Mouse (Mus musculus) embryonic fibroblast, embryonic 13.5 days (primary cell): ENCODE results near the gene Chst11. TPM values are rescaled to one million over a fixed set of nuclear protein-coding genes. Genes with fewer than 3 reads are reported as not detected.

Experiments
- H3K27ac ChIP-seq: 2 replicates; pipeline ENCODE4 v1.5.1; 2012; ENCODE audit warnings: low read length, control low read depth, inconsistent platforms; ENCODE audit not compliant: insufficient read depth
- H3K4me1 ChIP-seq: 2 replicates; pipeline ENCODE4 v1.6.1; 2011; ENCODE audit warnings: low read length; ENCODE audit not compliant: control insufficient read depth, insufficient read depth
- H3K4me3 ChIP-seq: 2 replicates; pipeline ENCODE4 v1.5.1; 2011; ENCODE audit warnings: mild to moderate bottlenecking, control low read depth, low read length; ENCODE audit not compliant: insufficient read depth
- CTCF ChIP-seq: IDR thresholded peaks from 2 replicates; pipeline ENCODE4 v1.5.1; 2011; ENCODE audit warnings: mild to moderate bottlenecking, control low read depth, low read length, moderate library complexity, borderline replicate concordance; ENCODE audit not compliant: insufficient read depth
- POLR2A ChIP-seq: IDR thresholded peaks from 2 replicates; pipeline ENCODE4 v1.6.1; 2011; ENCODE audit warnings: low read depth, mild to moderate bottlenecking, control low read depth, low read length, moderate library complexity
- polyA plus RNA-seq: library from polyadenylated mRNA; stranded (reverse); fragments of >200 nt; gene quantifications from 2 replicates; pipeline ENCODE4 v1.2.4, GENCODE M21; 2011; ENCODE audit warnings: low read depth; ENCODE audit not compliant: missing spikeins, insufficient read length

Chst11 gene
- polyA plus RNA-seq, 1 experiment: 12.9 TPM

DNA sequence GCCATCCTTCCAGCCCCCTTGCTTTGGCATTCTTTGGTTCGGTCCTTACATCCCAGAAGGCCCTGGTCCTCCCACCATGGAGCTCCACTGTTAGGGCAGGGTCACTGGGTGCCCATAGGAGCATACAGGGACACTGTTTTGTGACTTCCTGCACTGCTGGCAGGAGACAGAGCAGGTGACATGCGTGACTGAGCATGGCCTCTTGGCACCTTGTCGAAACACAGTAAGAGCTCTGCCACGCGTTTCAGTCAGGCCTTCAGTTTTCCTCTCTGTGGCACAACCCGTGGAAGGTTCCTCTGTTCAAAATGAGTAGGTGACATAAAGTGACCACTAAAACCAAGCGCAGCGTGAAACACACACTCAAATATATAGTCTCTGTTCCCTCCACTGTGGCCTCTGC lies 83.2 kb downstream of the Chst11 start:
- H3K4me3 ChIP-seq: no peak overlapping the region
- TF ChIP-seq CTCF: no peak
- H3K27ac ChIP-seq: no peak overlapping the region
- peaks cover 3% of the 10 kb centered on the region; the same call in 1 of the 2 replicates for H3K4me1 ChIP-seq

DNA sequence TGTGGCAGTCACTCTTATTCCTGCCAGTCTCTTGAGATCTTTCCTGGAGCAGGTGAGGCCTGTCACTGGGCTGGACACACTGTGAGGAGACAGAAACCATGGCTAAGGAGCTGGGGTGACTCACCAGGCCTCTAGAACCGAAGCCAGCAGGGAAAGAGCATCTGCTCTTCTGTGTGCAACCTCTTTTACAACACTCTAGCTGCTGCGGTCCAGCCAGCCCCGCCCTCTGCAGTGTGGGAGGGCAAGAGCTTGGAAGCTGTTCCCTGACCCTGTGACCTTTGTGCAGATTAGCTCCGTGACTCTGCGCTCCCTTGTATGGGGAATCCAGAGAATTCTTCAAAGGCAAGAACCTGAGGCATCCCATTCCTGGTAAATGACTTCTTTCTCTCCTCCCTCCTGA lies 84.5 kb downstream of the Chst11 start:
- no peak for TF ChIP-seq CTCF
- Histone ChIP-seq H3K4me3 (no peak overlapping the region), H3K27ac (no peak overlapping the region), H3K4me1 (peaks cover 3% of the 10 kb centered on the region; the same call in 1 of the 2 replicates)

DNA sequence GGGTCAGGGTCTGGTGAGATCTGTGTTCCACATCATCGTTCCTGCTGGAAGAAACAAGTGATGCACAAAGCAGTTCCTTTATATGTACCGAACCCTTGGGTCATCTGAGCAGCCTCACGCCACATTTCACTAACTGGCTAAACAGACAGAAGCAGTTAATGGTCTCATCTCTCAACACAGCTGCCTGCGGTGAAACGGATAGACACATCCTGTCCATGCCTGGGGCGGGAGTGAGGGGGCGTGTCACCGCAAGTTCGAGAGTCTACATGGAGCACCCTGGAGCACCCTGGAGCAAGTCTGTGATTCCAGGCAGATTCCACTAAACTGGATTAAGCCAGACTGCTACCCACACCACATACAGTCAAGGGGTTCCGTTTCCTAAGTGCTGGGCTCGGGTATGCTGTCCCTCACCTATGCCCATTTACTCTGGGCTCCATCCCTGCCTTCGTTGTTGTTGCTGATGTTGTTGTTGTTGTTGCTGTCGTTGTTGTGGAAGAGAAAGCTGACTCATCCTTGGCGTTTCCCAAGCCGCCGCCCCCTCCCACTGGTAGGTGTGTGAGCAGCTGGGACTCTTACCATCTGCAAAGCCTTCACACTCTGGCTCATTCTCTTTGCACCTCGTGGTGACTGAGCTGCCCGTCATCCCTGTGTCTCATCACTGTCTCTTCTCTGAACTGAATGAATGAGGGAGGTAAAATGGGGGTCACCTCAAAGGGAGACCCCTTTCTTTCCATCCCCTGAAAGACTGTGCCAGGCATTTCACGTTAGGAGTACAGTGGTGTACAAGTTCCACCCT lies 86.7 kb downstream of the Chst11 start:
- H3K4me1 ChIP-seq: peaks cover 3% of the 10 kb centered on the region; the same call in 1 of the 2 replicates
- TF ChIP-seq CTCF (no peak), POLR2A (no peak)
- no peak overlapping the region for H3K27ac ChIP-seq
- no peak overlapping the region for H3K4me3 ChIP-seq

DNA sequence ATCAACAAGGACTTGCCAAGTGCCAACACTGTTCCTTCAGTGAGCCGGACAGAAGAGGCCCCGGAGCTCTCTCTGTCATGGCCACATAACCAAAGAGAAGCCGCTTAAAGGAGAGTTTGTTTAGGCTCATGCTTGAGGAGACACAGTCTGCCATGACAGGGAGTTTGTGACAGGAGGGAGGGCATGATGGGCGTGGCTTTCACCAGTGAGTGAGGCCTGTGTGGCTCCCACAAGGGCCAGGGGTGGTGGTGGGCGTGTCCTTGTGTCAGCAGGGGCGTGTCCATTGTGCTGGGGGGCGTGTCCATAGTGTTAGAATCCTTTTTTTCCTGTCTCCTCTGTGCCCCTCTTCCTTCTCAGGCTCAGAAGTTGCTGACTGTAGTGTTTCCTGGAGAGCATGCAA lies 87.8 kb downstream of the Chst11 start:
- H3K4me3 ChIP-seq: no peak overlapping the region
- TF ChIP-seq POLR2A: no peak
- TF ChIP-seq CTCF: no peak
- H3K27ac ChIP-seq: no peak overlapping the region

DNA sequence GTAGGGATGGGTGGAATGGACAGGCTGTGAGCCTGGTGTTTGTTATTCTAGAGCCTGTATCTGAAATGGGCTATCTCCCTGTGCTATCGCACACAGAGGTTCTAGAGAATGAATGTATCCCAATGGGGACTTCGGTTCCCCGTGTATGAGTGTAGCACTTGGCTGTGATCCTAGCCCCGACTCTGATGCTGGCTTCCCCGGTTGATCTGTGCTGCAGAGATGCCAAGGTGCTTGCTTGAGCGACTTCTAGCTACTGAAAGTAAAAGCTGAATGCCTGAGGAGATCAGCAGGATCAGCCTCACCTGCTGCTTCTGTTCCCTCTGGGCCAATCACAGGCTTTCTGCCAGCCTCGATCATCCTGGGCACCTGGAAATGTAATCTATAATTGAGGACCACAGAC lies 91.5 kb downstream of the Chst11 start:
- Histone ChIP-seq H3K4me1 (no peaks in the 10 kb centered on the region), H3K4me3 (no peak overlapping the region), H3K27ac (no peak overlapping the region)
- TF ChIP-seq CTCF (no peak), POLR2A (no peak)

More for the DNA sequence above, 87.8 kb downstream of the Chst11 start:
- peaks cover 3% of the 10 kb centered on the region; the same call in 1 of the 2 replicates for H3K4me1 ChIP-seq

DNA sequence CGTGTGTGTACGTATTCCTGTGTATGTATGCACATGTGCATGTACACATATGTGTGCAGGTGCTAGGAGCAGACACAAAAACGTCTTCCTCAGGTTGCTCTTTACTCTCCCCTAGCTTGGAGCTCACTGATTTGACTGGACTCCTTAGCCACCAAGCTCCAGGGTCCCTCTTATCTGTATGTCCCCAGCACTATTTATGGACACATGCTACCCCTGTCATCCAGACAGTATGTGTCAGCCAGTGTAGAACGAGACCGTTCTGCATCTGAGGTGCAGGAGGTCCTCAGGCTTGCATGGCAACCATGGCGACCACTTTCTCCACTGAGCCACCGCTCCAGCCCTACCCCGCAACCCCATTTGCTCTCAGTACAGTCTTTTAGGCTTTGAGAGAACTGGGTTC lies 93.4 kb downstream of the Chst11 start:
- Histone ChIP-seq H3K27ac (no peak overlapping the region), H3K4me3 (no peak overlapping the region), H3K4me1 (no peaks in the 10 kb centered on the region)
- TF ChIP-seq POLR2A: no peak

DNA sequence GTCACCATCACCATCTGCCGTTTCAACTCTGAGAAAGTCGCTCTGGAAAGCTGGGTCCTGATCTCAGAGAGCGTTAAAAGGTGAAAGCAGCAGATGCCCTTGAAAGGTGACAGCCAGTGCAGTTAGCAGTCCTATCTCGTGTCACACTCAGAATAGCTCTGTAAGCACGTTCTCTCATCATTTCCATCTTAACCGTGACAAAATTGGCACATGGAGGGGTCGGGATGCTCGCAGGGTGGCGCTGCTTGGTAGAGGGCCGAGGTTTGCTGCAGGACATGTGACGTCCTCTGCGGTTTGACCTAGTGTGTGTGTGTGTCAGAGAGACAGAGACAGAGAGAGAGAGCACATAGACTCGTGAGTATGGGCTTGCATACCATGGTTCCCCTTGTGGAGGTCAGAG lies 94.5 kb downstream of the Chst11 start:
- TF ChIP-seq POLR2A (no peak), CTCF (no peak)
- Histone ChIP-seq H3K27ac (no peak overlapping the region), H3K4me3 (no peak overlapping the region), H3K4me1 (no peaks in the 10 kb centered on the region)

DNA sequence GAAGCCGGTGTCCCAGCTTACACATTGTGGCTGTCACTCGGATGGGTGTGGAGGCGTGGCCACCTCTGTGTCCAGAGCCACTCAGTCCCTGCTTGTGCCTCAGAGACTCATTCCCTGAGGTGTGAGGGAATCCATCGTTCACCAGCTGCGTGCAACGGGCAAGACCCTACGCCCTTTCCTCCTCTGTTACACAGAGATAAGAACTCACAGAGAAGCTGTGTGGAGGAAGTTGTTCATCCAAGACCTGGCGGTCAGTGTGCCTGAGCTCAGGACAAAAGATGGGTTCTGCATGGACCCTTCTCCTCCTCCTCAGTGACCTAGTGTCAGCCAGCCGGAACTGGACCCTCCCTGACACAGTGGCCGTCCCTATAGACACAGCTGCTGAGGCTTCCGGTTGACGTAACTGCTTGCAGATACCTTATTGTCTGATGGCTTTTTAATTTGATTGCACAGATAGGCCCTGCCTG lies 95.0 kb downstream of the Chst11 start:
- H3K4me1 ChIP-seq: no peaks in the 10 kb centered on the region
- H3K27ac ChIP-seq: no peak overlapping the region
- TF ChIP-seq CTCF (no peak), POLR2A (no peak)
- H3K4me3 ChIP-seq: no peak overlapping the region

DNA sequence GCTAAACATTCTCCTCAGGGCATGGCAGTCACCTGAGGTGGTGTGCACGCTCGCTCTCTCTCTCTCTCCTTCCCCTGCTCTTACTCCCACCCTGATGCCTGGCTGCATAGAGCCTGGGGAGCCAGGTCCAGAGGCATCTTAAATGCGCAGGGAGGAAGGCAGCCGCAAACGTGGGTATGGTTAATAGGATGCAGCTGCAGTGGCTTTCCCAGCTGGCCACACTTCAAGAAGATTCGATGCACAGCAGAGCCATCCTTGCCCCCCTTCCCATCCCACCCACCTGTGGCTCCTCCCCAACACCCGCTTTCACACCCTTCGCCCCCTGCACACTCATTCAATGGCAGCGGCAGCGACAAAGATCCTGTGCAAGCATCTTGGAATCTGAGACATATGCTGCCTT lies 95.6 kb downstream of the Chst11 start:
- no peaks in the 10 kb centered on the region for H3K4me1 ChIP-seq
- no peak overlapping the region for H3K4me3 ChIP-seq
- TF ChIP-seq CTCF (no peak), POLR2A (no peak)
- H3K27ac ChIP-seq: no peak overlapping the region

DNA sequence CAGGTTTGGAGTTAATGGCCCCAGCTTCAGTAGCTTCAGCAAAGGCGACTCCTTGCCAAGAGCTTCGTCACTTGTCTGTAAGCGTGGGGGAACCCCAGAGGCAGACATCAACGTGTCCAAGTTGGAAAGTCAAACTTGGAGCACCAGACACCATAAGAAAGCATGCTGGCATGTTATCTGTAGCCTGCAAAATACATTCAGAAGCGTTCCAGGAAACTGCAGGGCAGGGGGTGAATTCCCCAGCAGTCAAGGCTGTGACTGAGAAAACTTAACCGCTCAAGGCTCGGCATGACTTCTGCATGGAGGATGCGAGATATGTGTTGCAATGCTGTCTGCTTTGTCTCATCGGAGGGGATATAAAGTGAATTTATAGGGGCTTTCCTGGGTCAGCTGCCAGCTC lies 98.6 kb downstream of the Chst11 start:
- H3K4me1 ChIP-seq: peaks cover 3% of the 10 kb centered on the region; the same call in 1 of the 2 replicates
- no peak for TF ChIP-seq CTCF
- TF ChIP-seq POLR2A: no peak
- 0 out of 2 replicates have a peak overlapping the region, but pooled peaks have one; percentile 6 for H3K27ac ChIP-seq
- no peak overlapping the region for H3K4me3 ChIP-seq
